Mouse (Mus musculus) left cerebral cortex, postnatal 14 days (tissue): ENCODE measurements at regions not wholly inside any gene's neighbourhood (a gene's known extent, or its start where the extent isn't known, plus 50 kb on each side); places are given as distances from the start of the nearest gene placed in this dataset.
A peak's percentile ranks its signal among the peaks of the same experiment; 100 is the strongest.
"Not testable (repeated sequence)": the region's sequence is repeated elsewhere in the genome, so short reads cannot be mapped to it uniquely, and the experiment has no call there.

Experiments used
- DNase-seq, 2 experiments: peaks; one replicate each; pipeline ENCODE4 v3.0.0; 2021 to 2022; ENCODE audit warnings: low spot score in 2 of 2, mixed read lengths in 1 of 2
- intact Hi-C: fragments of 180-260 bp; cut with DNase I; formaldehyde crosslinking; loops from one replicate; pipeline ENCODE4 v1.15.1; 2025

DNA sequence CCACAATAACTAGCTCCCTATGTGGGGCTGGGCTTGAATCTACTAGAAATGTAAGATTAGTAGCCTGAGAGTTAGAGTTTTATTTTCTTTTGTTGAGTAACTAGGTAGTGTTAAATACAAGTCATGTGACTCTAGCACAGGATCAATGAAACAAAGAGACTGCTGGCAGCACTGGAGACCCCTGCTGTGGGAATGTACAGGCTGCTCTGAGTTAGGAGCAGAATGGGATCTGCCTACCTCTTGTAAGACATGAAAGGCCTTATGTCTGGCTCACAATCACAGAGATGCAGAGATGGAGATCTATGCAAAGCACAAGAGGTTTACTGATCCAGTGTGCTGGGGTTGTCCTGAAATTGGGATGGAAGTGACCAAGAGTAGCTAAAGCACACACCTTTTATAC lies 193.9 kb upstream of the Kcnmb2 start:
- intact Hi-C loops, DNase-seq: not testable (repeated sequence)

DNA sequence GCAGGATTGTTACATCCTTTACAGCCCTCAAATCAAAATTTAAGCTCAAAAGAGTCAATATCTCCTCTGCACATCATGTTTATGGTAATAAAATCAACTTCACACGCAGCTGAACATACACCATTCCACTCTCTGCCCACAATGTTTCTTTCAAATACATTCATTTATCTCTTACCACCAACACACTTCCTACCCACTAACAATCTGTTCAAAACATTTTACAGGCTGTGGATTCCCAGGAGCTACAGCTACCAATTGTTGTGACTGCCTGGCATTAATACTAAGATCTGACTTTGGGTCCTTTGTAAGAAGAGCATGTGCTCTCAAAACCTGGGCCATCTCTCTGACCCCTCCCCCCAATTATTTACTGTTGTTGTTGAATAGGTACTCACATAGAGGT lies 161.0 kb upstream of the Kcnmb2 start:
- peak in 1 of 2 experiments; percentile 27 for DNase-seq
- intact Hi-C loops = no loop called here

DNA sequence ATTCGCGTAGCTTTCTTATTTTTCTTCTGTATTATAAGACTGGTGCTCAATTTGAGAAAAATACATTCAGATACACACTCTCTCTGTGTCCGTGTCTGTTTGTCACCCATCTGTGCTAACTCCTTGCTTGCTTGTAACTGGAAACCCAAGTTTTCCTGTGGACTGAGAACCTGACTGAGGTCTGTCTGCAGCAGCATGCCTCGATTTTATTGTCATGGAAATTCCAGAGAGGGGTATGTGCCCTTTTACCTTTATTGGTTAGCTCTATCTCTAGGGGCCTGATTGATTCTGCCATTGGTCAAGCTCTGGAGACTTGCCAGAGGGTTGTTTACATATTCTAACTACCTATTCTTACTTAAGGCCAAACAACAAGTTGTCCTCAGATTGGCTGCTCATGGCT lies 146.4 kb upstream of the Kcnmb2 start:
- DNase-seq = no peak
- intact Hi-C loops = no loop called here

DNA sequence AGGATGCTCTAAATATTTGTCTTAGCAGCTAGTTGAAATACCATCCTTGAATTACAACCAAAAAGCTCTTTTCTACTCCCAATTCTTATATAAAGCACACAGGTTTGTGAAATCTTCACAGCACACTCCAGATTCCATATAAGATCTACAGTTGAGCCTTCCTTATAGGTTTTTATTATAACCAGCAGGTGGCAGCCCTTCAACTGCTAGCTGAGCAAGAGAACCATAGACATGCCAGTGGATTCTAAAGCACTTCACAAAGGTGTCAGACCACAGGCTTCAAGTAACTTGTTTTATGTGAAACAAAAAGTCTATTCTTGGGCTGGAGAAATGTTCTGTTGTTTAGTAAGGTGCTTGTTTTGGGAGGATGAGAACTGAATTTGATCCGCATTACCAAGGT lies 133.1 kb upstream of the Kcnmb2 start:
- DNase-seq = peak; percentile 52 to 65
- intact Hi-C loops = no loop called here

DNA sequence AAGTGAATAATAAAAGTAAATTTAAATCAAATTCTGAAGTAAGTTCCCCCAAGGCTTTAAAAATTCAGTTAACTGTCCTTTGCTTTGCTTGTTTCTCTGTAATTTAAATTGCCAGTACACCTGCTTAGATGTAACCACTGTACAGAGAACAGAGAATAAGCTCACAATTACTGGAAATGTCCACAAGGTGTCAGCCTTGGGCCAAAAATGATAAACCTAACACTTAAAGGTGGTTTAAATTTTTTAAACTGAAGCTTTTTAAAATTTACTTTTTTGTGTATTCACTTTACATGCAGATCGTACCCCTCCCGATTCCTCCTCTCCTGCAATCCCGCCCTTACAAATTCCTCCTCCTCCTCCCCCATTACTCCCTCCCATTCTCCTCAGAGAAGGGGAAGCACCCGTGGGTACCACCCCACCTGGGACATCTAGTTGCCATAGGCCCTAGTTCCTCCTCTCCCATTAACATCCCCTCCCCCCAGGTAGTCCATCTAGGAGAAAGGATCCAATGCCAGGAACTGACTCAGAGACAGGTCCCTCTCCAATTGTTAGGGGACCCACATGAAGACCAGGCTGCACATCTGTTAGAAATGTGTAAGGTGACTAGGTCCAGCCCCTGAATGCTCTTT lies 111.9 kb upstream of the Kcnmb2 start:
- intact Hi-C loops = loop anchor here (2.0 to 10.0 kb wide), 5 partner anchors 164 to 717 kb away; no protein-coding TSS in a partner anchor
- DNase-seq = peak; percentile 69 to 78

DNA sequence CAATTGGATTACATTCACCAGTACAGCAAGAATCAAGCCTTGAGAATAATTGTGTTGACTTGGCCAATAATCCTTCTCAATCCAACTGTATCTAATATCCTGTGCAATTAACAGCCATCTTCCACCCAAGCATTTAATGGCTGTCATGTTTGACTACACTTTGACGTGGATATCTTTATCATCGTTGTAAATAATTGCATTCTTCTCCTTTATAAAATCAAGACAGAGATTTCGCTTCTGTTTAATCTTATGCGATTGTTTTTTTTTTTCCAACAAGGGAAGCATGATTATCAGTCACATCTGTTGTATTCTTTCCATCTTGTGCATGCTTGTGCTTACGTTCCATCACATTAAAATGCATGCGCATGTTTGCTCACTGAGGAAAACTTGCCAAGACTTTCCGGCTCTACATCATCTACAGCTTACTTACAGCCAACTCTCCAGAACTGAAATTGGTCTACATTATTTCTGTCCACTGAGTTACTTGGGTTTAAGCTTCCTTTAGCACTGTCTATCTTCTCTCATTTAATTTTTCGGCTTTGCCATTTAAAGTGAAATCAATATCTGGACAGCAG lies 108.8 kb upstream of the Kcnmb2 start:
- DNase-seq = peak in 1 of 2 experiments; percentile 23
- intact Hi-C loops = loop anchor here (5.0 to 10.0 kb wide), 4 partner anchors 161 to 714 kb away; no protein-coding TSS in a partner anchor

DNA sequence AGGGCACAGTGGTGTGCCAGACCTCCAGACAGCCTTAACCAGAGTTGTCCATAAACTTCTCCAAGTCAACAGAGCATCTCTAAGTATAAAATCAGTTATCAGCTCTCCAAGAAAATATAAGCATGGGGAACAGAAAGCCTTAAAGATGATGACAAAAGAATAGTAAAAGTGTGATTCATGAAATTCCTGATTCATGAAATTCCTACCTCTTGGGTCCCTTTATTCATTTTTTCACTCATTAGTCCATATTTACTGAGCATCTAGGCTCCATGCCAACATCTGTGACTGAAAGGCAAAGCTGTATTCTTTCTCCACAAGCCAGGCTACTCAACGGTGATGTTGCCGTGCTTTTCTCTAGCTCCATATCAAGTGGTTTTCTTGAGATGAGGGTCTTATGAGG lies 105.7 kb upstream of the Kcnmb2 start:
- DNase-seq = no peak
- intact Hi-C loops = loop anchor here (10.0 kb wide), 2 partner anchors 158 to 268 kb away; no protein-coding TSS in a partner anchor

DNA sequence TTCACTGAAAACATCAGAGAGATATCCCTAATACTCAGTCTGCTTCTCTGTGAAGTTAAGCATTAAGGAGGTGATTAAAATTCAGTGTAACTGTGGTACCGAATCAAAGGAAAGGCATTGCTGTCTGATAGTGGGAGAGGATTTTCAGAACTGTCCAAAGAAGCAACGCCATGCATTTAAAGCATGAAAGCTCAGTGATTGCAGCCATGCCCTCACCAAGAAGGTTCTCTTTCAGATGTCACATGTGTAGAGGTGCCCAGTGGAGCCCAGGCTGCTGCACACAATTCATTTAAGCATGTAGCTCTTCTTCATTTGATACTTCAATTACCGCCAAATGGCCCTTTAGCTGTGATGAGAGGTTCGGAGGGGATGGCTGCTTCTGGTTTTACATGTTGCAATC lies 103.1 kb upstream of the Kcnmb2 start:
- no peak for DNase-seq
- intact Hi-C loops = loop anchor here (10.0 kb wide), 2 partner anchors 156 to 266 kb away; no protein-coding TSS in a partner anchor

DNA sequence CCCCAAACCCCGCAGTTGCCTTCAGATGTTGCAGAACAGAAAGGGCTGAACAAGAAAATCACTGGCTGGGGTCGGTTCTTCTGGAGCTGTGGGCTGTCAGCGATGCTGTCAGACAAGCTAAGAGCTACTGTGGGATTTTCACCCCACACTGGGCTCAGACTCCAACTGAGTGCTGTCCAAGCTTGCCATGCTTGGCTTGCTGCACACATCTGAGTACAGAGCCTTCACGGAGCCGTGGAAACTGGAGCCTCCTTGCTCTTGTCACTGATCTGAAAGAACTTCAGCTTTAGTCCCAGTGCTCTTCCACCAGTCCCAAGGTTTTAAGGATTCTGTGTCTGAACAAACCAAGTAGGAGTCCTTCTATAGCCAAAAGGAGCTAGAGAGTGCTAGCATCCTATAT lies 98.3 kb upstream of the Kcnmb2 start:
- no peak for DNase-seq

DNA sequence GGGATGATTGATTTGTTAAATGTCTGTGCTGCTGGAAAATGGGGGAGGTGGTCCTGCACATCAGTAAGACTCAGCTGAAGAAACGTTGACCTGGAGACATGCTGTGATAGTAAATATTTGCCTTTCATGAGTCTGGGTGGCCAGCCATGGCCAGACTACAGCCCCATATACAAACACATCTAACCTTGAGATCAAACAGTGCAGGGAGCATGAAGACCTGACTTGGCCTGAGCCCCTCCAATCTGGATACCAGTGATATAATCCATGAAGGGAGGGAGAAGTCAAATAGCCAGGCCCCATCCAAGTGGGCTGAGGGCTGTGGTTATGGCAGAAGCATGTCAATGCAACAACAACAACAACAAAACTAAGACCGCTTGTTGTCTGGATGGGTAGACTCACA lies 94.6 kb upstream of the Kcnmb2 start:
- intact Hi-C loops = no loop called here
- no peak for DNase-seq

More for the DNA sequence above, 98.3 kb upstream of the Kcnmb2 start:
- intact Hi-C loops = no loop called here

DNA sequence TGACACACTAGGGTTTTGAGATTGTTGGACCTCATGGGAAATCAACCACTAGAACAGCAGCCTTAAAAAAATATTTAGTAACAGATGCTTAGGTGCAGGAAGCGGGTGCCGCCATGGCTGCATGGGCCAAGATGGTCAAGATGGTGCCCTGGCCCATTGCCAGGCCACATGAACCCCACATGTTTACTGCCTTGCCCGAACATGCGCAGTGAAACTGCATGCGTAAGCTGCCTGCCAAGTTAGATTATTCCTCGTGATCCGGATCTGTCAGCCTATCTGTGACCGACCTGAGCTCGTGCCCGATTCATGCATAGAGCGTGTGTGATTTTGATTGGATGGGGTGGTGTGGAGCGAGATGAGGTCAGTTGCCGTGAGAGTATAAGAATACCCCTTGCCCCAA lies 93.2 kb upstream of the Kcnmb2 start:
- DNase-seq, intact Hi-C loops: not testable (repeated sequence)

DNA sequence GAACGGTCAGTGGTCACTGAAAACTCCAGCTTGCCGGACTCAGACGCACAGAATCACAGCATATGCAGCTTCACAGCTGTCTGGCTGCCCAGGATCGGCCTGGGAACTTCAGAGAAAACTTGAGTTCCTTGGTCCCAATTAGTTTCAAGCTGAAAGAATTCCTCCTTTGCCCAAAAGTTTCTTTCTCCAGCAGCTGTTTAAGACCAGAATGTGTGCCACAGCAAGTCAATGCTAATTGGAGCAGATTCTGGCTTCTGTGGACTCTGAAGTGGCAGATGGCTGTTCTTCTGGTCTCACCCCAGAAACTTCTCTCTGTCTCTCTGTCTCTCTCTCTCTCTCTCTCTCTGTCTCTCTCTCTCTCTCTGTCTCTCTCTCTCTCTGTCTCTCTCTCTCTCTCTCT lies 91.1 kb upstream of the Kcnmb2 start:
- intact Hi-C loops = no loop called here
- no peak for DNase-seq

DNA sequence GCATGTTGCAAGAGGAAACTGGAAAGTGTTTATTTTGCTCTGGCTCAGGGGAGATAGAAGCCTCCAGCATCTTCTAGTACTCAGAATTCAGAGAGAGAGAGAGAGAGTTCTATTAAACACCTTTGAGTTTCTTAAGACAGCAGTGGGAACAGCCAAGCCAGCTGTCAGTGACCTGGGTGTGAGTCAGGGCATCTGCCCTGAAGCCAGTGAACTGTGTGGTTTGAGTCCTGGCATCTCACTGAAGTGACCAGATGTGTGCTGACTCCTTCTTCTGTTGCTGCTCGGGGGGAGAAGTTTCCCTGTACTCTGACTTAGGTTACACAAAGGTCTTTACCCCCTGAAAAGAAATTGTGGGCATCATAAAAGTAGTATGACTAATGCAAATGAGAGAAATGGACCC lies 70.4 kb upstream of the Kcnmb2 start:
- intact Hi-C loops = no loop called here
- DNase-seq = no peak

DNA sequence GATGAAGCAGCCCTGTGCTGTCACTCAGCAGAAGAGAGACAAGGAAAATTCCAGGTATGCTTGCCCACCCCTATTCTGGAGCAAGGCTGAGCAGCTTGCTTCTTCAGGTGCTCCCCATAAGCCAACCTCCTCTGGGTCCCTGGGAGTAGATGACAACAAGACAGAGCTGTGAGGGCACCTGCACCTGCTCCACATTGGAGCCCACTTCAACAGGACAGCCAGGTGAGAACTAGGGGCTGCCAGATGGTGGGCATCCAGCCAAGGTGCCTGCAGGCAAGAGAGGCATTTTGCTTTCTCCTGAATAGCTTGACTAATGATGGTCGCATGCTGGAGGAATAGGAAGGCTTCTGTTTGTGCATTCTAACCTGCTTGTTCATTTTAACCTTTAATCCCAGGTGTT lies 61.1 kb upstream of the Kcnmb2 start:
- no peak for DNase-seq
- intact Hi-C loops = no loop called here

DNA sequence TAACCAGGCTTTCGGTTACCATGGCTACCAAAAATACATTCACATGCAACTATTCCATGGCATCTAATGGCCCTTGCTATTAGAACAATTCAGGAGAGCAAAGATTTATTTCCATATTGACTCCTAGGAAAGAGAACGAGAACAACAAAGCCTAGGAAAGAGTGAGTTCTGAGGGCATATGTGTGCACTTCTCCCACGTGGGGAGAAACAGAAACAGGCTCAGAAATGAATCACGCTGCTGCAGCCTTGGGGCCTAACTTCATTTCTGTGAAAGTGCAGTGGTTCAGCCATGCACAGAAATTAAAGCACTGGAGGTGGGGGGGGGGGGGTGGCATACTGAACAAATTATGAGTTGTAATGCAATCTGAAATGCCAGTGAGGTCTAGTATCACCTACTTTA lies 55.2 kb upstream of the Kcnmb2 start:
- no peak for DNase-seq
- intact Hi-C loops = no loop called here
